Mouse (Mus musculus): Measurements from ENCODE around the gene Gramd2. TPM values are rescaled to one million over a fixed set of nuclear protein-coding genes. Genes with fewer than 3 reads are reported as not detected.

The Gramd2 gene
- polyA plus RNA-seq (2017; shearing (Covaris generic)), result not detected

DNA sequence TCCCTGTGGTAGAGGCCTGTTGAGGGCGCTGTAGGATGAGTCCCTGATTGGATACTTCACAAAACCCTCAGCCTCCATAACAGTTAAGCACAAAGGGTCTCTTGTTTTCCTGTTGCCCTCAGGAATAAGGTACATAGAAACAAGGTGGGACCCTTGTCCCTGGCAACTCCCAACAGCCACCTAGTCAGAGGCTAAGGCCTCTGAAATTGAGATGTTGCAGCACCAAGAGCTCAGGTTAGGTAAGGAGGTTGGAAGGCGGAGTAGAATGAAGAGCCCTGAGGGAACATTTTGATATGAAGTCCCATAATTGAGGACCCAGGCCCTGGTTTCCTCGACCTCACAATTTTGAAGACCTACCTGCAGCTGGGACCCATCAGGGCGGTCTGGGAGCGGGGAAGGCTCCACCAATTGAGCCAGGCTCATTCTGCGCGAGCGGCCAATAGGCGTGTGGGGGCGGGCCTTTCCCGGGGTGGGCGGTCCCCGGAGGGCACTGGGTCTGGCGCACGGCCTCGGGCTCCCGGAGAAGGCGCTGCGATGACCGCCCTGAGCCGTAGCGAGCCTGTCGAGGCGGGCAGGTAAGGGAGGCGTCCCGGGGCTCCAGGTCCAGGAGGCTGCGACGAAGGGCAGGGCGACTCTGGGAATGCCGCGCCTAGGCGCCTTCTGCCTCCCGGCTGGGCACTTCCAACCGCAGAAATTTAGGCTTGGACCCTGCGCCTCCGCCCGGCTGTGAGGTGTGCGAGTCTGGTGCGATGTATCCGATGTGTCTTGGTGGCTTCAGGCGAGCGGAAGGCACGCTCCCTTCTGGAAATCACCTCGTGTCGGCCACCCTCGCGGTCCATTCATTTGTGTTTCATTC lies at the start of gene Gramd2:
Gramd2 (plus strand) TSS at position 467 of the 856 bp plus-strand sequence.

DNA sequence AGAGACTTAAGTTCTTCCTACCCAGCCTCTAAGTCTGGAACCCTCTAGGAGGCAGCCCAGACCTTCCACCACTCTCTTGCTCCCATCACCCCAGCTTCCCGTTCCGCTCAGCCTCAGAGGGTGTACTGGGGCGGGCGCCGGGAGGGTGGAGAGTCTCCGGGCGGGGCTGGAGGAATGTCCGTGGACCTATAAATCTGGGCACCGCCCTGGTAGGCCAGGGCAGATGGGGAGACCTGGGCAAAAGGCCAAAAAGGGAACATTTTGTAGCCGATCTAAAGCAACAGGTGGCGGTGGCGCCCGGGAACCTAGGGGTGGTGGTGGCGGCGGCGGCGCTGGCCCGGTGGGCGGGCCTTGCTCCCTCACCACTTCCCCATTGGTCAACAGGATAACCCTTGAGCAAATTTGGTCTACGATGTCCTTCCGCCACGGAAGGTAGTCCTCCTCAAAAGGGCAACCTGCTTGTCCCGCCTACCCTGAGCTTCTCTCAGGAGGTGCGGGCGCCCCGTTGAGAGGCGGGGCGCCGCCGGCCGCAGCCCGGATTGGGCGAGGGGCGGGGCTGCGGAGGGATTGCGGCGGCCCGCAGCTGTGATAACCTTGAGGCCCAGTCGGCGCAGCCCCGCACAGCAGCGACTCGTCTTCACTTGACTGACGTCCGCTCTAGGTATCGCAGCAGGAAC lies 23.8 kb upstream of the Gramd2 start, which contains the start of gene Pkm:
Pkm (plus strand) TSS at position 411 of the 677 bp plus-strand sequence.

DNA sequence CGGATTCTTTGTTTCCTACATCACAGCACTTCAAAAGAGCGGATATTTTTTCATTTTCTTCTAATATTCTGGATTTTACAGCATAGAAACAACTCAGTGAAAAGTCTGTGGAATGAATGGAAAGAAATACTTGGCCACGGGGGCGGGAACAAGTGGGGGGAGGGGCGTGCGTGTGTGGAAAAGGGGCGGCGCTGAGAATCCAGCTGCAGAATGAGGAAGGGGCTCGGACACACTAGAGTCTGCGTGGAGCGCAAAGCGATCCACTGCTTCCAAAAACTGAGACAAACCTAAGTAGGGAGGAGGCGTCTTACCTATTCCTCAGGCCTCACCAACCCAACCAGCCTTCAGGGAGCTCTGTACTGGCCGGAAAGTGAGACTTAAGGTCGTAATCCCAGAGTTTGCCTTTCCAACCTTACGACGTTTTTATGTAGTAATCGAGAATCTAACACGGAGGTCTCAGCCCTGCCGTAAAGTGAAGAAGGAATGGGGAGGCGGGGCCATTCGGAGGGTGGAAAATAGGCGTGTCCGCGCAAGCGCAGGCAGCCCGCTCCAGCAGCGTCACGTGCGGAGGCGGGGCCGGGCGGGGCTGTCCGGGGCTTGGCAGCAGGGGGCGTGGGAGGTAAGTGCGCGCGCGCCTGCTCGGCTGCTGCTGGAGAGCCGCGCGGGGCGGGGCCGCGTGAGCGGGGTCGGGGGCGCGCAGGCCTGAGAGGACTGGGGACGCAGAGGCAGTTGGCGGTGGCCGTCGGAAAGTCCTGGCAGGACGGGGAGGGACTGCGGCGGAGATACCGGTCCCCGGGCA lies 70.5 kb downstream of the Gramd2 start, which contains the start of the genes Senp8 and Myo9a:
Senp8 (minus strand) TSS at position 444 of the 799 bp plus-strand sequence.
Myo9a (plus strand) TSS at position 630 of the 799 bp plus-strand sequence.

Other genes starting within 250 kb of the Gramd2 start
- gene Arih1, start 193.5 kb upstream of the Gramd2 start, polyA plus RNA-seq (2017; shearing (Covaris generic)), result 186 TPM
- gene Hexa, start 140.6 kb upstream of the Gramd2 start, polyA plus RNA-seq (2017; shearing (Covaris generic)), result 43.7 TPM
- gene Tmem202, start 140.3 kb upstream of the Gramd2 start, polyA plus RNA-seq (2017; shearing (Covaris generic)), result 0.31 TPM
- gene Celf6, start 102.2 kb upstream of the Gramd2 start, polyA plus RNA-seq (2017; shearing (Covaris generic)), result not detected
- 73.5 TPM for gene Parp6, start 62.9 kb upstream of the Gramd2 start, polyA plus RNA-seq (2017; shearing (Covaris generic))
- gene Pkm, start 23.8 kb upstream of the Gramd2 start, polyA plus RNA-seq (2017; shearing (Covaris generic)), result 693 TPM
- gene Senp8, start 70.6 kb downstream of the Gramd2 start, polyA plus RNA-seq (2017; shearing (Covaris generic)), result 1.4 TPM
- gene Myo9a, start 70.8 kb downstream of the Gramd2 start, polyA plus RNA-seq (2017; shearing (Covaris generic)), result 18.8 TPM

All from naive thymus-derived CD4-positive, alpha-beta T cell, adult 5 months (primary cell).